Mouse (Mus musculus) small intestine, adult 2 months (tissue): ENCODE data around the gene Mettl24. TPM values are rescaled to one million over a fixed set of nuclear protein-coding genes. Genes with fewer than 3 reads are reported as not detected.

Experiments
- H3K27ac ChIP-seq: fragments of 200-500 bp; 2 replicates; pipeline ENCODE4 v1.5.1; 2012; ENCODE audit warnings: low read depth, low read length, control low read depth, inconsistent platforms; ENCODE audit not compliant: insufficient read depth
- H3K27me3 ChIP-seq: fragments of 200-500 bp; 2 replicates; pipeline ENCODE4 v1.6.1; 2012; ENCODE audit warnings: mild to moderate bottlenecking, moderate library complexity, low read length, inconsistent platforms; ENCODE audit not compliant: control insufficient read depth, insufficient read depth
- H3K36me3 ChIP-seq: fragments of 200-500 bp; 2 replicates; pipeline ENCODE4 v1.6.1; 2012; ENCODE audit warnings: mild to moderate bottlenecking, low read length, control low read depth, inconsistent platforms; ENCODE audit not compliant: control insufficient read depth, insufficient read depth
- H3K4me1 ChIP-seq: fragments of 200-500 bp; 2 replicates; pipeline ENCODE4 v1.6.1; 2012; ENCODE audit warnings: low read length, inconsistent platforms, mixed read lengths; ENCODE audit not compliant: control insufficient read depth, insufficient read depth, insufficient read length
- H3K4me3 ChIP-seq: fragments of 200-500 bp; 2 replicates; pipeline ENCODE4 v1.5.1; 2012; ENCODE audit warnings: low read depth, mild to moderate bottlenecking, control low read depth, inconsistent platforms, low read length, moderate library complexity
- CTCF ChIP-seq: fragments of 200-500 bp; IDR thresholded peaks from 2 replicates; pipeline ENCODE4 v1.5.1; 2012; ENCODE audit warnings: low read depth, mild to moderate bottlenecking, control low read depth, inconsistent platforms, low read length, moderate library complexity, mixed read lengths; ENCODE audit not compliant: insufficient replicate concordance, insufficient read length; ENCODE audit errors: extremely low read depth
- POLR2A ChIP-seq: fragments of 200-500 bp; IDR thresholded peaks from 2 replicates; pipeline ENCODE4 v1.6.1; 2012; ENCODE audit warnings: low read depth, mild to moderate bottlenecking, control low read depth, inconsistent platforms, low read length, moderate library complexity
- WGBS: fragments of 180-500 bp; shearing (Covaris S2); methylation state at CpG from one replicate; pipeline ENCODE4 v1.1.7; 2018; 5-methylcytosine and 5-hydroxymethylcytosine counted together
- polyA plus RNA-seq: library from polyadenylated mRNA; depleted of rRNA; stranded (reverse); fragments of >200 nt; gene quantifications from 2 replicates; pipeline ENCODE4 v1.2.3, GENCODE M21; 2012; rRNA removed

Gene Mettl24
- 2.0 and 2.4 TPM in 2 replicates for polyA plus RNA-seq

DNA sequence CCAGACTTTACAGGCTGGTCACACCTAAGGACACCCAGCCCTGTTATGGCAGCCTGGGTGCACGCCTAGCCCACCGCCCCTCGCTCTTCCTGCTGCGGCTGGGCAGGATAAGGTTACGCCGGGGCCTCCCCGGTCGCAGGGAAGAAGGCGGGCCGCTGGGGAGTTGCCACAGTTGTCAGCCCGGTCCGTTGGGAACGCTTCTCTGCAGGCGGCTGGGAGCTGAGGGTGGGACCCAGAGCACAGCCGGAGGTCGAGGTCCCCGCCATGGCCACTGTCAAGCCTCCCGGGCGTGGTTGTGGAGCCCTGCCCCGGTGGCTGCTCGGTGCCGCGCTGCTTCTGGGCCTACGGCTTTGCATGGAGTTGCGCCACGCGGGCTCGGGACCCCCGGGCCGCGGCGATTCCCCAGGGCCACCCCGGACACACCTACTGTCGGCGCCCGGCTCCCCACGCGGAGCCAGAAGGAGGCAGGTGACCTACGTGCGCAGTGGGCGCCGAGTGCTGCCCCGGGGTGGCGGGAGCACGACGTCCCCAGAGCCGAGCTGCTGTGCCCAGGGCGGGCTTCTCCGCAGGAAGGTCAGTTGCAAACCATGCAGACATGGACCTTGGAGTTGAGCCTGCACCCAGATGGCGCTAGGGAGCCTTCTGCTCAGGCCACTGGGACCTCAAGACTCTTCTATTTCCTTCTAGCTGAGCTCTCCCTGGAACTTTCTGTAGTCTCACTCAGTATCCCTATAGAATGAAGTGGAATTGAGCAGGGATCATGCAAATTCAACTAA lies at the start of gene Mettl24:
Mettl24 (plus strand) TSS at position 191 of the 776 bp plus-strand sequence.
- Histone ChIP-seq H3K27ac (peak within 1 kb of the TSS; percentile 40; the same call in 1 of the 2 replicates), H3K4me1 (no peaks in the 10 kb centered on the region), H3K36me3 (no peaks in the 10 kb centered on the region), H3K27me3 (no peaks in the 10 kb centered on the region), H3K4me3 (peak within 1 kb of the TSS; percentile 69)
- TF ChIP-seq POLR2A (no peak; the same call in 1 of the 2 replicates), CTCF (peak; percentile 59; the same call in 1 of the 2 replicates)
- under 1% methylated on average over 50 of the region's 50 CpGs for WGBS

DNA sequence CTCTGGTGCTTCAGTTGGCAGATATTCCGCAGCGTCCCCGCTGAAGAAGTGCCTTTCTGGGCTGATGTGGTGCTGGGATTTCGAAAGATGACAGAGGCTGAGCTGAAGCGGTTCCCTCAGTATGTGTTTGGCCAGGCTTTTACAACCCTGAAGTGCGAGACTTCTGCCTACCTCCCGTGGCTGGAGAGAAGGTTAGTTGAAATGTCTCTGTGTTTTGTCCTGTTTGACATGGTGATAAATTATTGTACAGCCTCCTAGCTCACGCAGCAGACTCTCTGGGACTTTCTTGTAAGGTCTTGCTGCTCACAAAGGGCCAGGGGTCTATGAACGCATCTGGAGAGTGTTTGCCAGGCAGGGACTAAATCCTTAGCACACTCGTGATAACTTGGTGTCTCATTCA lies 45.8 kb upstream of the Mettl24 start:
- Histone ChIP-seq H3K4me1 (peaks cover 2% of the 10 kb centered on the region; the same call in 1 of the 2 replicates), H3K27ac (no peak overlapping the region), H3K36me3 (no peaks in the 10 kb centered on the region), H3K4me3 (no peak overlapping the region), H3K27me3 (no peaks in the 10 kb centered on the region)
- WGBS: 62% methylated on average over 10 of the region's 10 CpGs
- TF ChIP-seq CTCF (no peak), POLR2A (no peak)

DNA sequence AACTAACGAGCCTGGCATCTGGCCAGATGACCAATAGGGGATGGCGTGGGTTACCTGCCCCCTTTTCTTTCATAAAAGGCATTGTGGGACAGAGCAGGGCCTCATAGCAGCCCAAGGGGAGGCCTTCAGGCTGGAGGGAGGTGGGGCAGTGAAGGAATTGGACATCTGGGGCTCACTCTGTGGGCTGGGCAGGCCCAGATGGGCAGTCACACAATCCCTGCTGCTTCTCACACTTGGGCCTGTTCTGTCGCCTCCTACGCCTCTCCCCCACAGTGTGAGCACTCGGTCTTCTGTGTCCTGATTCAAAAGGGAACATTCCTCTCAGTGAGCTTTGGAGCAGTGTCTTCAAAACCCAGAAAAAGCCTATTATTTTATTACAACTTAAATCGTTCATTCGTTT lies 44.8 kb upstream of the Mettl24 start:
- Histone ChIP-seq H3K4me3 (no peak overlapping the region), H3K27ac (no peak overlapping the region), H3K4me1 (peaks cover 2% of the 10 kb centered on the region; the same call in 1 of the 2 replicates), H3K27me3 (no peaks in the 10 kb centered on the region), H3K36me3 (no peaks in the 10 kb centered on the region)
- 76% methylated on average over 7 of the region's 7 CpGs for WGBS
- TF ChIP-seq POLR2A (no peak), CTCF (no peak)

DNA sequence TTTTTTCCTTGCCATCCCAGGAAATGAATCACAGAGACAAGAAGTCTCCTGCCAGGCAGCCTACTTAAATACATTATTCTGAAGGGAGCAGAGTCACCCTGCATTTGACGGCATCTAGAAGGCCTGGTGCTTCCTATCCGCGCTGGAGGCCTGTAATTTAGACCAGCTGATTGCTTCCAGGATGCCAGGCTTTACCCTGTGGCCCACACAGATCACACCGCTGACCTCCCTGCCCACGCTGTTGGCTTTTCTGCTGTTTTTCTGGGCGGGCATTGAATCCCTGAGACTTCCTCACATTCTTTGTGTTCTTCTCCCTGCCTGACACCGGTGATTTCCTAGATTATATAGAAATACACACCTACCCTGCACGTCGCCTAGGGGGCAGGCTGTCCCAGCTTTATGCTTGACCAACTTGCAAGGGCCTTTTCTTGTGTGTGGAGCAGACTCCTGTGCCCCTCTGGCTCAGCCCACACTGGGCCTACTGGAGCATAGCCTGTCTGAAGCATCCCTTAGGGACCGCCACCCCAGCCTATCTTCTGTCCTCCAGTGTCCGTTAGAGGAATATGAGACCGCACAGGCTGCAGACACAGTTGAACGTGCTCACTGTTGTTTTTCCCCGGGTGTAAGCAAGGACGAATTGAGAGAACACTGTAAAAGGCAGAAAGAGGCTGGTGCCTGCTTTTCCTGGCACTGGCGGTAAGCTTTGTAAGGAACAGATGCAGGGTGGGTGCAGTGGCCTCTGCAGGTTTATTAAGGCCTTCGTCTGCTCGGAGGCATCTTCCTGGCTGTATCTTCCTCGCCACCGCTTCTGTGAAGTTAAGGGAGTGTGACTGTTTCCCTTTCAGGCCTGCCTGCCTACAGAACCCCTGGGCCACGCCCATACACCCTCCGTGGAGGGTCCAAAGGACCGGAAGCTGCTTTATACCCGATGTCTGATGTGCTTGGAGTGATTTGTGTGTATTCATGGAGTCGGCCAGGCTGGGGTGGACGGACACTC lies 44.0 kb upstream of the Mettl24 start:
- TF ChIP-seq POLR2A (no peak), CTCF (no peak)
- Histone ChIP-seq H3K4me3 (no peak overlapping the region), H3K4me1 (peaks cover 2% of the 10 kb centered on the region; the same call in 1 of the 2 replicates), H3K27ac (no peak overlapping the region), H3K36me3 (no peaks in the 10 kb centered on the region), H3K27me3 (no peaks in the 10 kb centered on the region)
- WGBS: 80% methylated on average over 26 of the region's 26 CpGs

DNA sequence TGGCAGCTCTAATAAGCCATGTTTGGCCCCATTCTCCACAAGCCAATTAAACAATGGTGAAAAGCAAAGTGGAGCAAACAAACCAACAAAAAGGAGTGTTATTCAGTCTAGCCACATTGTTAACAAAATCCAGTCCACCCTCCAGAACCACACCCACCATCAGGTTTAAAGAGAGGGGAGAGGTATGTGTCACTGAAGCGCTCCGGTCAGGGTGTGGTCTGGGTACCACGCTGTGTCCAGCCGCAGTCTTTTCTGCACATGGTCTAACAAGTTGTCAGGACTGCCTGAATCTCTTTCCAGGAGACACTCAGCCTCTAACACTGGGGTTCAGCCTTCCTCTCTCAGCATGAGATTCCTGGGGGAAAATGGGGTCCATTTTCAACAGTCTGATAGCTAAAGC lies 42.7 kb upstream of the Mettl24 start:
- Histone ChIP-seq H3K27ac (no peak overlapping the region), H3K36me3 (no peaks in the 10 kb centered on the region), H3K4me3 (no peak overlapping the region), H3K4me1 (peaks cover 2% of the 10 kb centered on the region; the same call in 1 of the 2 replicates), H3K27me3 (no peaks in the 10 kb centered on the region)
- TF ChIP-seq CTCF (no peak), POLR2A (no peak)
- WGBS: 84% methylated on average over 4 of the region's 4 CpGs

DNA sequence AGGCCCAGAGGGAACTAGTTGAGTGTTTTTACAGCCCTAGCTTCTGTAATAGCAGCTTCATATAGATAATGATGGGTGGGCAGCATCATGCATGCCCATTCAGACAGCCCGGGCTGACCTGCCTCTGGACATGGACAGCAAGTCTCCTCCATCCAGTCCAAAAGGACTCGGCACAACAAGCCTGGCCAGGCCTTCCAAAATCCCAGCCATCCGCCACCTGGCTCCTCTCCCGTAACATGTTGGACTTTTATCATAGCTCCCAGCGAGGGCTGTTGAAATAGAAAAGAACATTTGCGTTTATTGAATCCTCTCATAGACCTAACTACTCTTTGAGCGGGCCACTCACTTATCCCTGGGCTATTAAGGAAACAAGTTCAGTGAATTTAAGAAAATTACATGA lies 41.2 kb upstream of the Mettl24 start:
- H3K4me3 ChIP-seq: no peak overlapping the region
- no peak for TF ChIP-seq POLR2A
- TF ChIP-seq CTCF: no peak
- 86% methylated on average over 7 of the region's 7 CpGs for WGBS

More for the DNA sequence above, 41.2 kb upstream of the Mettl24 start:
- Histone ChIP-seq H3K4me1 (peaks cover 2% of the 10 kb centered on the region; the same call in 1 of the 2 replicates), H3K36me3 (no peaks in the 10 kb centered on the region), H3K27ac (no peak overlapping the region), H3K27me3 (no peaks in the 10 kb centered on the region)
